Mouse (Mus musculus) embryonic facial prominence, embryonic 11.5 days (tissue): ENCODE results near the gene Sart3. TPM values are rescaled to one million over a fixed set of nuclear protein-coding genes. Genes with fewer than 3 reads are reported as not detected.
A peak's percentile ranks its signal among the peaks of the same experiment; 100 is the strongest.

ENCODE experiments used
- ATAC-seq: fragments of 200-750 bp; cut with Nextera tagmentation; replicated peaks from 2 replicates; pipeline ENCODE4 v1.8.0; 2017; ENCODE audit warnings: low read depth; ENCODE audit not compliant: insufficient number of reproducible peaks, low FRiP score, low TSS enrichment
- DNase-seq: peaks from one replicate; pipeline ENCODE4 v3.0.0-alpha.2; 2015; ENCODE audit warnings: low spot score
- H3K27ac ChIP-seq: fragments of 300-500 bp; sonication (generic); replicated peaks from 2 replicates; pipeline ENCODE4 v1.5.1; 2014; ENCODE audit warnings: mild to moderate bottlenecking, low read depth, low read length, control low read depth
- H3K27me3 ChIP-seq: fragments of 300-500 bp; sonication (generic); 2 replicates; pipeline ENCODE4 v1.6.1; 2014; ENCODE audit warnings: mild to moderate bottlenecking, low read length, moderate library complexity, mixed read lengths; ENCODE audit not compliant: control insufficient read depth, insufficient read depth
- H3K36me3 ChIP-seq: fragments of 300-500 bp; sonication (generic); replicated peaks from 2 replicates; pipeline ENCODE4 v1.6.1; 2014; ENCODE audit warnings: low read depth, mild to moderate bottlenecking, low read length, moderate library complexity, mixed read lengths; ENCODE audit not compliant: control insufficient read depth, insufficient read depth
- H3K4me1 ChIP-seq: fragments of 300-500 bp; sonication (generic); 2 replicates; pipeline ENCODE4 v1.6.1; 2014; ENCODE audit warnings: low read length, mixed read lengths; ENCODE audit not compliant: control insufficient read depth, insufficient read depth
- H3K4me2 ChIP-seq: fragments of 300-500 bp; sonication (generic); 2 replicates; pipeline ENCODE4 v1.6.1; 2014; ENCODE audit warnings: low read depth, mild to moderate bottlenecking, control low read depth, low read length, moderate library complexity
- H3K4me3 ChIP-seq: fragments of 300-500 bp; sonication (generic); 2 replicates; pipeline ENCODE4 v1.5.1; 2014; ENCODE audit warnings: low read depth, low read length, control low read depth
- H3K9ac ChIP-seq: fragments of 300-500 bp; sonication (generic); replicated peaks from 2 replicates; pipeline ENCODE4 v1.6.1; 2014; ENCODE audit warnings: mild to moderate bottlenecking, control low read depth, low read length
- H3K9me3 ChIP-seq: fragments of 300-500 bp; sonication (generic); replicated peaks from 2 replicates; pipeline ENCODE4 v1.6.1; 2016; ENCODE audit warnings: mild to moderate bottlenecking, low read length, inconsistent platforms, mixed read lengths; ENCODE audit not compliant: control insufficient read depth
- WGBS: fragments of 180-500 bp; shearing (Covaris S2); extraction: QIAGEN DNeasy Blood & Tissue Kit; methylation state at CpG from one replicate; pipeline ENCODE4 v1.1.7; 2014; 5-methylcytosine and 5-hydroxymethylcytosine counted together
- polyA plus RNA-seq: library from polyadenylated mRNA; unstranded; fragments of >200 nt; fragmentation: Nextera tagmentation; extraction: Ambion mirVana; gene quantifications from 2 replicates; pipeline ENCODE4 v1.2.1, GENCODE M21; 2014

The Sart3 gene
- polyA plus RNA-seq, 1 experiment from 2014 or later, result 55.4 TPM

- 90% methylated on average over 9 of the region's 9 CpGs for whole genome bisulfite sequencing
- ATAC-seq (no peak), DNase-seq (no peak)
- Histone ChIP-seq H3K9me3 (no peaks in the 10 kb centered on the region), H3K27ac (no peak overlapping the region), H3K4me2 (no peak overlapping the region), H3K9ac (no peak overlapping the region), H3K36me3 (peaks cover 46% of the 10 kb centered on the region), H3K27me3 (no peaks in the 10 kb centered on the region), H3K4me1 (no peaks in the 10 kb centered on the region), H3K4me3 (no peak overlapping the region)
Observed at GRCm38 (mm10) chr5:113751521-113752157, 20.7 kb downstream of the Sart3 start.

DNA sequence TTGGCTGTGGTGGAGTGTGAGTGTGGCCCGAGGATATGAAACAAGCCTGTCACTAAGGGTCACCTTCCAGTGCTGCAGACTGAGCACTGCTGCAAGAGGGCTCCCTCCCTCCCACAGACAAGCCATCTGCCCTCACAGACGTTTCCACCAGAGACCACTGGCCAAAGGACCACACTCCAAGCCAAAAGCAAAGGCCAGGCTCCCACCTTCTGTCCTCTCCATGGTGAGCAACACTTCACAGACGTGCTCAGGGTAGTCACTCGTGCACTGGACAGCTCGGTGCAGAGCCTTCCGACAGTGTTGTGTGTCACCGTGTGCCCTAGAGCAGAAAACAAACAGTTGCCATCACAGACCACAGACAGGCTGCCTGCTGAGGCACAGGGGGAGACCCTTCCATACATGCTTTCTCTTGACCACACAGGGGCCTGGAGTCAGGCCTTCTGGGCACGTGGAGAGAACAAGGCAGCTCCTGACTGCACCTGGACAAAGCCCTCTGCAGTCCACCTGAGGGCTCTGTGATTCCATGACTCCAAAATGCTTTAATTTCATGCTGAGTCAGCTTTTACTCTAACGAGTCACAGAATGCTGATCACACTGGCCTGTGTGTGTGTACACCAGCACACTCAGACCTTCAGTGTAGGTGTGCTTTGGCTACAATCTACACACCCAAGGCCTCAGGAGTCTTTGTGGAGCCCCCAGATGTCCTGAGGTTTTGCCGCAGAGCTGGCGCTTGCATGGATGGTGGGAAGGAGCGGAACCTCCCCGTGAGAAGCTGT is 23.6 kb downstream of the Sart3 start:
- H3K9ac ChIP-seq, result no peak overlapping the region
- ATAC-seq (0 out of 2 replicates have a peak, but pooled peaks have one; percentile 8), DNase-seq (no peak)
- WGBS, result 91% methylated on average over 13 of the region's 13 CpGs
- H3K36me3 ChIP-seq, result peaks cover 56% of the 10 kb centered on the region
- no peak overlapping the region for H3K27ac ChIP-seq
- H3K4me3 ChIP-seq, result no peak overlapping the region
- H3K27me3 ChIP-seq, result no peaks in the 10 kb centered on the region
- no peak overlapping the region for H3K4me2 ChIP-seq
- no peaks in the 10 kb centered on the region for H3K4me1 ChIP-seq
- H3K9me3 ChIP-seq, result no peaks in the 10 kb centered on the region

DNA sequence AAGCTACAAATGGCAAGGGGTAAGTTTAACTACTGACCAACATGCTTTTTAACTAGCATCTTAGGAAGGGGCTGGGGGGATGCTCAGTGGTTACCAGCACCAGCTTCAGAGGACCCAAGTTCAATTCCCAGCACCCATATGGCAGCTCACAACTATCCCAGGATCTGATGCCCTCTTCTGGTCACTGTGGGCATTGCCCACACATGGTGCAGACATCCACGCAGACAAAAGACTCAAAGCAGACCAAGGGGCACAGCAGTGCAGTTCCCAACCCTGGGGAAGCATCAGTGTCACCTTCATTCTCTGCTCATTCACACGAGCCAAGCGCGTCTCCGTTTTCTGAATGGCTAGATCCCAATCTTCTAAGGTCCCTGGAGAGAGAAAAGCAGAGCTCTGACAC is 24.7 kb downstream of the Sart3 start:
- DNase-seq, result no peak
- no peaks in the 10 kb centered on the region for H3K4me1 ChIP-seq

DNA sequence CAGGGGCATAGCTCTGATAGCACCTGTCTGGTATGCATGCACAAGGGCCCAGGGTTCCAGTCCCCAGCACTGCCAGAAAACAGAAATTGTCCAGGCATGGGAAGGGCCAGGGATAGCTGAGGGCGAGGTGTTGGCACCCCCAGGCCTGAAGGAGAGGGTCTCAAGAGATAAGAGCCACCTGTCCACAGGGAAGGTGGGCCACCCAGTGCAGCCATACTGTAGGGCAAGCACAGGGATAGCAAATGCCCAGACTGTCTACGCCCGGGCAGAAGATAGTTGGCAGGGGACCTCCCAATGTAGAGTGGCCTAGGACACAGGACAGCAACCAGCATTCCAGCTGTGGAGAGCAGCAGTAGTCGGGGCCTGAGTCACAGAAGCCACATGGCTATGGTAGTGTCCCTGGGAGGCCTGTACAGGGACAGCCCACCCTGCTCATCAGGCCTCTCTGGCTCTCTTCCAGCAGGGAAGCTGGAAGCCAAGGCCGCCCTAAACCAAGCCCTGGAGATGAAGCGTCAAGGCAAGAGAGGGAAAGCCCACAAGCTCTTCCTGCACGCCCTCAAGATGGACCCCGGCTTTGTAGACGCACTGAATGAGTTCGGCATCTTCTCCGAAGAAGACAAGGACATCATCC is 34.6 kb downstream of the Sart3 start:
- no peak overlapping the region for H3K4me3 ChIP-seq
- H3K4me2 ChIP-seq, result no peak overlapping the region
- peaks cover 2% of the 10 kb centered on the region; the same call in 1 of the 2 replicates for H3K4me1 ChIP-seq
- DNase-seq (no peak), ATAC-seq (no peak)
- H3K9me3 ChIP-seq, result no peaks in the 10 kb centered on the region
- no peak overlapping the region for H3K27ac ChIP-seq
- H3K27me3 ChIP-seq, result no peaks in the 10 kb centered on the region
- 92% methylated on average over 11 of the region's 11 CpGs for WGBS
- no peak overlapping the region for H3K9ac ChIP-seq
- H3K36me3 ChIP-seq, result peaks cover 10% of the 10 kb centered on the region

More for the DNA sequence above, 24.7 kb downstream of the Sart3 start:
- H3K4me2 ChIP-seq, result no peak overlapping the region
- no peak overlapping the region for H3K27ac ChIP-seq
- H3K4me3 ChIP-seq, result no peak overlapping the region
- H3K27me3 ChIP-seq, result no peaks in the 10 kb centered on the region
- H3K9ac ChIP-seq, result no peak overlapping the region
- no peaks in the 10 kb centered on the region for H3K9me3 ChIP-seq
- WGBS, result 95% methylated on average over 5 of the region's 5 CpGs
- peaks cover 63% of the 10 kb centered on the region for H3K36me3 ChIP-seq
- no peak for ATAC-seq

- Histone ChIP-seq H3K36me3 (peaks cover 5% of the 10 kb centered on the region), H3K27ac (no peak overlapping the region), H3K4me2 (peak overlapping the region; percentile 86), H3K9ac (peak overlapping the region; percentile 69; the same call in 1 of the 2 replicates), H3K4me3 (peak overlapping the region; percentile 65), H3K27me3 (no peaks in the 10 kb centered on the region), H3K9me3 (no peaks in the 10 kb centered on the region), H3K4me1 (peaks cover 2% of the 10 kb centered on the region; the same call in 1 of the 2 replicates)
- DNase-seq, result no peak
- ATAC-seq, result no peak
- 42% methylated on average over 15 of the region's 15 CpGs for WGBS
Observed at GRCm38 (mm10) chr5:113736522-113737164, 35.7 kb downstream of the Sart3 start.

DNA sequence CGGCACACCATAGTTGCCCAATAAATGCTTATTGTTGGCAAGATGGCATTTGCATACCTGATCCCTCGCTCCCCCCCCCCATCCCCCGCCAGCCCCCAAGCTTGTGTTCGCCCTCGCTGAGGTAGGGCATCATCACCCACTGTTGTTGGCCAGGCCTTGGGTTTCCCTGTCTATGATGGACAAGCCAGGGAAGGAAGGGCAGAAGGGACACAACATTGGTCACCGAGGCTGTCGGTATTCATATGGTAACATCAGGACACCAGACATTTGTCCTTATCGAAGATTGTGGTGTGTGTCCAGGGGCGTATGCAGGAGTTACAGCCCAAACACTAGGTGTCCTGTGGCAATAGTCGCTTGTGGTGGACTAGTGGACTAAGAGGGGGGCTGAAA is 36.2 kb downstream of the Sart3 start:
- peaks cover 2% of the 10 kb centered on the region; the same call in 1 of the 2 replicates for H3K4me1 ChIP-seq
- H3K4me2 ChIP-seq, result peak overlapping the region; percentile 86
- H3K4me3 ChIP-seq, result peak overlapping the region; percentile 65
- peak overlapping the region; percentile 69 for H3K9ac ChIP-seq
- ATAC-seq, result no peak
- 4% methylated on average over 10 of the region's 10 CpGs for WGBS
- H3K27ac ChIP-seq, result peak overlapping the region; percentile 87
- no peak for DNase-seq
- H3K36me3 ChIP-seq, result peaks cover 3% of the 10 kb centered on the region; the same call in 1 of the 2 replicates
- no peaks in the 10 kb centered on the region for H3K9me3 ChIP-seq
- H3K27me3 ChIP-seq, result no peaks in the 10 kb centered on the region

DNA sequence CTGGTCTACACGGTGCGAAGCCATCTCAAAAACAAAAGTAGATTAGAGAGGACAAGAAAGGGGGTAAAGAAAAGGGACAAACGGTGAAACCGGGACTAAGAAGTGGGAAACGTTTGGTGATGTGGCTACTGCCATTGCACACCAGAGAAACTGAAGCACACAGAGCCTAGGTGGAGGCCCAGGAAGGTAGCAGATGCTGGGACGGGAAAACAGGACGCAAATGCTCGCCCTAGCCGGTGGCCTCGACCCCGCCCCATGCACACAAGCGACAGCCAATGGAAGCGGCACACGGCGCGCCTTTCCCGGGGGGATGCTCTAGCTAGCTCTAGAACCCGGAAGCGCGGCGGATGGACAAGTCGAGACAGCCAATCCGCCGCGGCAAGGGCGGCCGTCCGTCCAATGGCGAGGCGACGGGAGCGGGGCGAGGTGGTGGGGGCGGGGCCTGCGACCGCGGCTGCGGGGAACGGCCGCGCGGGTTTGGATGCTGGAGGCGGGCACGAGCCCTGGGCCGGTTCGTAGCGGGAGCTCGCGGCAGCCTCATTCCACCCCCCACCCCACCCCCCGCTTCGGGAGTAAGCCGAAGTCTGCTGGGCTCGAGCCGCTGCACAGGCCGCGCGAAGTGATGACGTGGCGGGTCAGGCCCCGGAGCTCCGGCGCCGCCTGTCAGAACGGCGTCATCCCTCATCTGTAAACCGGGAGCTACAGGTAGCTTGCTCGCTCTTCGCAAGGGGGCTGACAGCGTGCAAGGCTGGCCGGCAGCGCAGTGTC is 36.8 kb downstream of the Sart3 start, which contains the start of gene Ficd:
Ficd (plus strand) TSS at position 459 of the 768 bp plus-strand sequence.
- WGBS, result under 1% methylated on average over 69 of the region's 71 CpGs
- Histone ChIP-seq H3K4me1 (peaks cover 2% of the 10 kb centered on the region; the same call in 1 of the 2 replicates), H3K36me3 (peaks cover 3% of the 10 kb centered on the region; the same call in 1 of the 2 replicates), H3K9ac (peak within 1 kb of the TSS; percentile 69), H3K27ac (peak within 1 kb of the TSS; percentile 87), H3K27me3 (no peaks in the 10 kb centered on the region), H3K9me3 (no peaks in the 10 kb centered on the region), H3K4me2 (peak within 1 kb of the TSS; percentile 86), H3K4me3 (peak within 1 kb of the TSS; percentile 65)
- peak; percentile 100 for DNase-seq
- ATAC-seq, result peak; percentile 93
